11 mouse cellular contexts compared by ENCODE assay signal in genomic region chr12:16391630-16392269, GRCm38 (mm10).
DNase-seq lines count a peak whose midpoint lies in the region; ATAC-seq and TF ChIP-seq lines count a peak whose summit lies in the region.
"Had no signal": no experiment of that assay in that cellular context is flagged by ENCODE, and none has a peak within 500 bp of the region (broad histone marks: within the 10 kb centered on the region; RNA-seq: fewer than 3 reads in every experiment).

No protein-coding gene starts in this region.

- TF ChIP-seq EP300 in lung, postnatal 0 days (IDR thresholded peaks at IDR 0.05) = no peak
- no peak for TF ChIP-seq EP300 in stomach, postnatal 0 days (optimal IDR thresholded peaks at IDR 0.05)

- WGBS in lung, postnatal 0 days = 38% methylated on average over 5 of the region's 5 CpGs
- WGBS in stomach, postnatal 0 days = 36% methylated on average over 5 of the region's 5 CpGs
- 56% methylated on average over 5 of the region's 5 CpGs for WGBS in cerebellum, adult 2 months

- no peak overlapping the region for H3K9ac ChIP-seq in lung, postnatal 0 days (replicated peaks; ENCODE audit: low read depth)
- H3K9ac ChIP-seq in stomach, postnatal 0 days (ENCODE audit: low read length) = no peak overlapping the region
- H3K9ac ChIP-seq: kidney, embryonic 15.5 days; neural tube, embryonic 15.5 days had no signal

- no peaks in the 10 kb centered on the region for H3K4me1 ChIP-seq in lung, postnatal 0 days (ENCODE audit: insufficient read depth, low read depth, low read length)
- no peaks in the 10 kb centered on the region for H3K4me1 ChIP-seq in stomach, postnatal 0 days (replicated peaks; ENCODE audit: control insufficient read depth, insufficient read depth)
- no peaks in the 10 kb centered on the region for H3K4me1 ChIP-seq in cerebellum, adult 2 months (ENCODE audit: control insufficient read depth, insufficient read depth, low read length)
- H3K4me1 ChIP-seq: kidney, embryonic 15.5 days; neural tube, embryonic 15.5 days had no signal

- ATAC-seq in frontal cortex, adult (ENCODE audit: low TSS enrichment) = peak; percentile 80
- no peak for ATAC-seq in lung, postnatal 0 days
- no peak for ATAC-seq in stomach, postnatal 0 days (ENCODE audit: low FRiP score, low TSS enrichment)

- TF ChIP-seq CTCF in lung, postnatal 0 days (IDR thresholded peaks at IDR 0.05) = no peak
- no peak for TF ChIP-seq CTCF in stomach, postnatal 0 days (IDR thresholded peaks at IDR 0.05; ENCODE audit: low read depth)
- no peak for TF ChIP-seq CTCF in cerebellum, adult 2 months (IDR thresholded peaks at IDR 0.05; ENCODE audit: borderline replicate concordance, insufficient read depth, low read depth, low read length)

- no peak for DNase-seq in frontal cortex, postnatal 25 days (ENCODE audit: low spot score in 2 of 2)
- DNase-seq in lung, postnatal 0 days (ENCODE audit: low spot score) = peak; percentile 29
- DNase-seq in lung, adult 18-20 months = no peak
- peak; percentile 74 for DNase-seq in layer of hippocampus, adult 9-10 months (ENCODE audit: low spot score)
- DNase-seq in stomach, postnatal 0 days (ENCODE audit: low spot score) = no peak
- no peak for DNase-seq in cerebellum, adult 11 months
- no peak for DNase-seq in cerebellum, adult 2 months

- no peak for TF ChIP-seq POLR2A in cerebellum, adult 2 months (IDR thresholded peaks at IDR 0.05; ENCODE audit: borderline replicate concordance, insufficient read depth, low read length)

- H3K4me3 ChIP-seq in lung, postnatal 0 days (ENCODE audit: low read depth, low read length) = no peak overlapping the region
- H3K4me3 ChIP-seq in stomach, postnatal 0 days (ENCODE audit: low read depth, low read length) = no peak overlapping the region
- no peak overlapping the region for H3K4me3 ChIP-seq in cerebellum, adult 2 months (replicated peaks; ENCODE audit: insufficient read depth, low read depth, low read length)
- H3K4me3 ChIP-seq: kidney, embryonic 15.5 days; neural tube, embryonic 15.5 days had no signal

- no peaks in the 10 kb centered on the region for H3K27me3 ChIP-seq in lung, postnatal 0 days (replicated peaks; ENCODE audit: insufficient read depth, low read length)
- no peaks in the 10 kb centered on the region for H3K27me3 ChIP-seq in stomach, postnatal 0 days (ENCODE audit: control insufficient read depth, insufficient read depth, low read length)
- H3K27me3 ChIP-seq in cerebellum, adult 2 months (ENCODE audit: control insufficient read depth, insufficient read depth, low read length) = no peaks in the 10 kb centered on the region
- H3K27me3 ChIP-seq: kidney, embryonic 15.5 days; neural tube, embryonic 15.5 days had no signal

- H3K4me2 ChIP-seq in lung, postnatal 0 days (replicated peaks; ENCODE audit: low read depth, low read length) = no peak overlapping the region
- H3K4me2 ChIP-seq in stomach, postnatal 0 days (replicated peaks; ENCODE audit: low read depth) = no peak overlapping the region
- H3K4me2 ChIP-seq: kidney, embryonic 15.5 days; neural tube, embryonic 15.5 days had no signal

- H3K9me3 ChIP-seq in lung, postnatal 0 days (ENCODE audit: low read length) = no peaks in the 10 kb centered on the region
- no peaks in the 10 kb centered on the region for H3K9me3 ChIP-seq in stomach, postnatal 0 days (ENCODE audit: control insufficient read depth, low read length)
- H3K9me3 ChIP-seq: kidney, embryonic 15.5 days; neural tube, embryonic 15.5 days had no signal

- no peaks in the 10 kb centered on the region for H3K36me3 ChIP-seq in lung, postnatal 0 days (ENCODE audit: insufficient read depth, low read length)
- no peaks in the 10 kb centered on the region for H3K36me3 ChIP-seq in stomach, postnatal 0 days (ENCODE audit: control insufficient read depth, insufficient read depth, low read length)
- H3K36me3 ChIP-seq: kidney, embryonic 15.5 days; neural tube, embryonic 15.5 days had no signal

- no peak overlapping the region for H3K27ac ChIP-seq in lung, postnatal 0 days (ENCODE audit: low read length)
- H3K27ac ChIP-seq in stomach, postnatal 0 days (replicated peaks) = peak overlapping the region; percentile 49; the same call in 1 of the 2 replicates
- H3K27ac ChIP-seq in cerebellum, adult 2 months (ENCODE audit: insufficient read depth, low read length) = no peak overlapping the region
- H3K27ac ChIP-seq: kidney, embryonic 15.5 days; macrophage; neural tube, embryonic 15.5 days had no signal

Comparison
In these comparisons a context has a peak if more than half of its experiments do, and no peak if none do; other contexts are left out.
1. DNase-seq: peak in lung, postnatal 0 days (single experiment) and layer of hippocampus, adult 9-10 months (single experiment); none in frontal cortex, postnatal 25 days (0 of 2), lung, adult 18-20 months (0 of 2), stomach, postnatal 0 days (single experiment), cerebellum, adult 11 months (single experiment) and cerebellum, adult 2 months (0 of 2).